Mouse (Mus musculus) heart, adult 10 weeks (tissue): ENCODE results near the gene Ear1. TPM values are rescaled to one million over a fixed set of nuclear protein-coding genes. Genes with fewer than 3 reads are reported as not detected.

ENCODE experiments used
- polyA plus RNA-seq: library from polyadenylated mRNA; stranded (reverse); fragments of 350-450 nt; fragmentation: Illumina TruSeq; extraction: RNeasy Lipid Tissue Mini Kit (QIAGEN cat#74804); gene quantifications from one replicate; pipeline ENCODE4 v1.2.3, GENCODE M21; 2014; ENCODE audit warnings: low read depth, low replicate concordance

The Ear1 gene
- not detected for polyA plus RNA-seq

DNA sequence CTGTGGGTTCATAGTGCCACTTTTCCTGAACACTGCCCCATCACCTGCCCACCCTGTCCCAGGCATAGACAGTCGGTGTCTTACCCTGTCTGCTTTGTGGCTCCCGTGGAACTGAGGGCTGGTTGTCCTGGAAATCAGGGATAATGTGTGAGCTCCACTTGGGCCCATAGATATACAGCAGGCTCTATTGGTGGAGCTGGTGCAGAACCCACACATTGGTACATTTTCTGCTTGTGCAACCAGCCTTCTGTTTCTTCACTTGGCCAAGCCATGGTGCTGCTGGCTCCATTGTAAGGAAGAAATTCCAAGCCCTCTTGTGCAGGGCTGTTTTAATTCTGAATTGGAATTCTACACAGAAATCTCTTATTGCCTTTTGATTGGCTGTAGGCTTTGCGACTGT is at the start of gene Ear1:
Ear1 (minus strand) TSS at position 101 of the 400 bp plus-strand sequence.

DNA sequence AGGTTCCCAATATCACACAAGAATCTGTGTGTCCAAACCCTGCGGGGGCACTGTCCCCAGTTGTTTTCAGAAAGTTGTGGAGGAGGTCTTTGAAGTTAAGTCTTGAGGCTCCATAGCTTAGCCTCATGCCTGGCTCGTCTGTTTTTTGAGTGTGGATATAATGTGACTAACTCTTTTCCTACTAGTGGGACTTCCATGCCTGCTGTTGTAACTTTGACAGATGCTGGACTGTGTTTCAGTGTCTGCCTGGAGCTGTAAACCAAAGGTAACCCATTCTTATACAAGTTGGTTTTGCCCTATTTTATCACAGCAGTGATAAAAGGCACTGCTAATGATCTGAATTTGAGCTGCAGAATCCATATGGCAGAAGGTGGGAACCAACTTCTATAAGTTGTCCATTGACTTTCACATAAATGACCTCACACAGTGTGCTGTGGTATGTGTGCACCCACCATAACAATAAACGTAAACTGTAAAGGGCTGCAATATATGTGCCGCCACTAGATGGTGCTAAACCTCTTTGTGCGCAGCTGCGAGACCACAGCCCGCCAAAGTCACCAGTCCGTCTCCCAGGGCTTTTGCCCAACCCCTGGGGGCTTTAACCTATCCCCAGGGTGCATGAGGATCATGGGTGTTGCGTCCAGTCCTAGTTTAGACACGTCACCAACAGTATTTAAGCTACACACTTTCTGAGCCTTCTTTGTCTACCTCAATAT is 49.5 kb upstream of the Ear1 start, which contains the start of gene Gm8113:
Gm8113 (plus strand) TSS at position 703 of the 716 bp plus-strand sequence.

DNA sequence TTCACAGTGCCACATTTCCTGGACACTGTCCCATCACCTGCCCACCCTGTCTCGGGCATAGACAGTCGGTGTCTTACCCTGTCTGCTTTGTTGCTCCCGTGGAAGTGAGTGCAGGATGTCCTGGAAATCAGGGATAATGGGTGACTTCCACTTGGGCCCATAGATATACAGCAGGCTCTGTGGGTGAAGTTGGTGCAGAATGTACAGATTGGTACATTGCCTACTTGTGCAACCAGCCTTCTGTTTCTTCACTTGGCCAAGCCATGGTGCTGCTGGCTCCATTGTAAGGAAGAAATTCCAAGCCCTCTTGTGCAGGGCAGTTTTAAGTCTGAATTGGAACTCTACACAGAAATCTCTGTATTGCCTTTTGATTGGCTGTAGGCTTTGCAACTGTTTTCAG is 48.1 kb upstream of the Ear1 start, which contains the start of gene Ear10:
Ear10 (minus strand) TSS at position 101 of the 400 bp plus-strand sequence.

DNA sequence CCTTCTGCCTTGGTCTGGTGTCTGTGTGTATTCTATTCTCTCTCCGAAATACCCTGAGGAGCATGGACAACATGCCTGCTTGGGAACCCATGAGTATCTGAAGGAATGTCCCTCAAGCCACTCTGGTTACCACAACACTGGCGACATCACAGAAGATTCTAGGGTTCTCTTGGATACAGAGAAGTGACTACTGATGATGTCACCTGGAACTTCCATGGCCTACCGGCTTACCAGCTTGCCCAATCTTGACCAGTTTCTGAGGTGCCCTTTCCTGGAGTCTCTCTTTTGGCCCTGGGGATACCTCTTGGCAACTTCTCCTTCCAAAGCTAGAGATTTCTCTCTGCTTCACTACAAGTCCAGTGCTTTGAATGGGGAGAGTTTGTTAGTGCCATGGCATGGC is 90.7 kb downstream of the Ear1 start, which contains the start of gene Gm8180:
Gm8180 (minus strand) TSS at position 101 of the 400 bp plus-strand sequence.

Other genes starting within 250 kb of the Ear1 start
- not detected for gene Gm8165, start 198.3 kb downstream of the Ear1 start, polyA plus RNA-seq
- not detected for gene Gm7324, start 177.7 kb downstream of the Ear1 start, polyA plus RNA-seq
- gene Gm16506, start 148.0 kb downstream of the Ear1 start, polyA plus RNA-seq, result not detected
- not detected for gene Gm6526, start 127.7 kb downstream of the Ear1 start, polyA plus RNA-seq
- gene Gm8180, start 90.8 kb downstream of the Ear1 start, polyA plus RNA-seq, result not detected
- not detected for gene Ear10, start 48.0 kb upstream of the Ear1 start, polyA plus RNA-seq
- gene Gm8113, start 49.9 kb upstream of the Ear1 start, polyA plus RNA-seq, result 1.8 TPM
- gene Ang5, start 81.6 kb upstream of the Ear1 start, polyA plus RNA-seq, result not detected
- gene Ang6, start 126.8 kb upstream of the Ear1 start, polyA plus RNA-seq, result not detected
- gene Ear2, start 227.1 kb upstream of the Ear1 start, polyA plus RNA-seq, result 0.99 TPM
- gene Gm3327, start 248.3 kb upstream of the Ear1 start, polyA plus RNA-seq, result not detected